Comparison of ENCODE assay signal across 26 mouse cellular contexts in genomic region chr17:5277137-5277871, GRCm38 (mm10).
DNase-seq lines count a peak whose midpoint lies in the region; ATAC-seq and TF ChIP-seq lines count a peak whose summit lies in the region.
"Had no signal": no experiment of that assay in that cellular context is flagged by ENCODE, and none has a peak within 500 bp of the region (broad histone marks: within the 10 kb centered on the region; RNA-seq: fewer than 3 reads in every experiment).

No protein-coding gene starts in this region.

- H3K27me3 ChIP-seq in forebrain, embryonic 16.5 days (replicated peaks; ENCODE audit: control insufficient read depth, insufficient read depth, low read length) = no peaks in the 10 kb centered on the region
- no peaks in the 10 kb centered on the region for H3K27me3 ChIP-seq in forebrain, embryonic 10.5 days (ENCODE audit: poor library complexity, severe bottlenecking)
- H3K27me3 ChIP-seq: embryonic facial prominence, embryonic 12.5 days; hindbrain, embryonic 12.5 days; limb, embryonic 12.5 days; midbrain, embryonic 12.5 days; neural tube, embryonic 13.5 days had no signal

- H3K27ac ChIP-seq in forebrain, embryonic 16.5 days (ENCODE audit: low read length) = peak overlapping the region; percentile 10; the same call in 1 of the 2 replicates
- no peak overlapping the region for H3K27ac ChIP-seq in forebrain, embryonic 10.5 days
- peak overlapping the region; percentile 51; the same call in 1 of the 2 replicates for H3K27ac ChIP-seq in layer of hippocampus, adult 2 months
- H3K27ac ChIP-seq: embryonic facial prominence, embryonic 12.5 days; gastrocnemius, adult 2 months; hindbrain, embryonic 12.5 days; limb, embryonic 12.5 days; midbrain, embryonic 12.5 days; neural tube, embryonic 13.5 days had no signal

- 0 out of 2 replicates have a peak, but pooled peaks cover 2% of the 10 kb centered on the region for H3K36me3 ChIP-seq in forebrain, embryonic 16.5 days (ENCODE audit: control insufficient read depth, insufficient read depth)
- H3K36me3 ChIP-seq in forebrain, embryonic 10.5 days (replicated peaks) = peaks cover 42% of the 10 kb centered on the region

- H3K4me2 ChIP-seq in forebrain, embryonic 16.5 days (ENCODE audit: low read length) = no peak overlapping the region
- H3K4me2 ChIP-seq: embryonic facial prominence, embryonic 12.5 days; hindbrain, embryonic 12.5 days; limb, embryonic 12.5 days; liver, embryonic 11.5 days; midbrain, embryonic 12.5 days; neural tube, embryonic 13.5 days had no signal

- no peak for ATAC-seq in forebrain, embryonic 16.5 days
- ATAC-seq: intestine, postnatal 0 days; liver, postnatal 0 days; lung, postnatal 0 days had no signal

- no peak for TF ChIP-seq CTCF in layer of hippocampus, adult 2 months (conservative IDR thresholded peaks at IDR 0.05)

- no peak for DNase-seq in forebrain, embryonic 10.5 days (ENCODE audit: extremely low spot score, low spot score)
- no peak for DNase-seq in layer of hippocampus, adult 2 months (ENCODE audit: low spot score in 2 of 2)
- no peak for DNase-seq in layer of hippocampus, postnatal 14 days (ENCODE audit: low spot score in 2 of 2)
- peak; percentile 78 for DNase-seq in right cerebral cortex, adult 18-20 months
- no peak for DNase-seq in right cerebral cortex, postnatal 4 days
- DNase-seq in brain, adult 2 months (ENCODE audit: low read depth, low spot score) = peak; percentile 89
- DNase-seq in adrenal gland, adult 18-20 months (ENCODE audit: low spot score in 2 of 2) = no peak
- DNase-seq: adrenal gland, postnatal 36 days; cerebellum, adult 11 months; cerebellum, postnatal 10 days; gastrocnemius, adult 2 months; heart, postnatal 14 days; kidney, postnatal 25 days; liver, postnatal 0 days; retina, postnatal 1 day had no signal

- 84% methylated on average over 17 of the region's 17 CpGs for WGBS in forebrain, embryonic 16.5 days
- 92% methylated on average over 17 of the region's 17 CpGs for whole genome bisulfite sequencing in forebrain, embryonic 10.5 days

- H3K4me1 ChIP-seq in forebrain, embryonic 16.5 days (replicated peaks; ENCODE audit: control insufficient read depth, insufficient read depth, low read length) = peaks cover 11% of the 10 kb centered on the region
- 0 out of 2 replicates have a peak, but pooled peaks cover 5% of the 10 kb centered on the region for H3K4me1 ChIP-seq in forebrain, embryonic 10.5 days
- H3K4me1 ChIP-seq: embryonic facial prominence, embryonic 12.5 days had no signal

- H3K4me3 ChIP-seq in forebrain, embryonic 16.5 days (replicated peaks; ENCODE audit: low read length) = no peak overlapping the region
- H3K4me3 ChIP-seq in forebrain, embryonic 10.5 days = no peak overlapping the region
- no peak overlapping the region for H3K4me3 ChIP-seq in layer of hippocampus, adult 2 months
- H3K4me3 ChIP-seq: embryonic facial prominence, embryonic 12.5 days; erythroblast, embryonic 14.5 days; gastrocnemius, adult 2 months; hindbrain, embryonic 12.5 days; limb, embryonic 12.5 days; midbrain, embryonic 12.5 days; myocyte; neural tube, embryonic 13.5 days had no signal

- H3K9ac ChIP-seq in forebrain, embryonic 16.5 days (replicated peaks; ENCODE audit: low read depth, low read length) = no peak overlapping the region
- H3K9ac ChIP-seq: embryonic facial prominence, embryonic 12.5 days; hindbrain, embryonic 12.5 days; limb, embryonic 12.5 days; liver, postnatal 0 days; midbrain, embryonic 12.5 days; neural tube, embryonic 13.5 days had no signal

- H3K9me3 ChIP-seq in forebrain, embryonic 16.5 days (ENCODE audit: control insufficient read depth, low read length) = no peaks in the 10 kb centered on the region
- H3K9me3 ChIP-seq in forebrain, embryonic 10.5 days = no peaks in the 10 kb centered on the region
- H3K9me3 ChIP-seq: embryonic facial prominence, embryonic 12.5 days; hindbrain, embryonic 12.5 days; limb, embryonic 12.5 days; midbrain, embryonic 12.5 days; neural tube, embryonic 13.5 days had no signal

Comparison
In these comparisons a context has a peak if more than half of its experiments do, and no peak if none do; other contexts are left out.
1. DNase-seq: peak in right cerebral cortex, adult 18-20 months (single experiment) and brain, adult 2 months (single experiment); none in forebrain, embryonic 10.5 days (single experiment), layer of hippocampus, adult 2 months (0 of 2), layer of hippocampus, postnatal 14 days (0 of 2), right cerebral cortex, postnatal 4 days (single experiment) and adrenal gland, adult 18-20 months (0 of 2).